Mouse (Mus musculus) midbrain, embryonic 11.5 days (tissue): ENCODE measurements around the gene Cryba1. TPM values are rescaled to one million over a fixed set of nuclear protein-coding genes. Genes with fewer than 3 reads are reported as not detected.

Source experiments
- ATAC-seq: fragments of 200-750 bp; cut with Nextera tagmentation; 2 replicates; pipeline ENCODE4 v1.8.0; 2017; ENCODE audit warnings: moderate TSS enrichment, moderate library complexity; ENCODE audit not compliant: low FRiP score
- DNase-seq: peaks from one replicate; pipeline ENCODE4 v3.0.0; 2015; ENCODE audit warnings: low spot score; ENCODE audit errors: missing footprints
- H3K27ac ChIP-seq: fragments of 300-500 bp; sonication (generic); 2 replicates; pipeline ENCODE4 v1.5.1; 2014; ENCODE audit warnings: low read depth, low read length
- H3K27me3 ChIP-seq: fragments of 300-500 bp; sonication (generic); 2 replicates; pipeline ENCODE4 v1.6.1; 2014; ENCODE audit warnings: mild to moderate bottlenecking, low read length, moderate library complexity, mixed read lengths; ENCODE audit not compliant: control insufficient read depth, insufficient read depth
- H3K36me3 ChIP-seq: fragments of 300-500 bp; sonication (generic); 2 replicates; pipeline ENCODE4 v1.6.1; 2014; ENCODE audit warnings: mild to moderate bottlenecking, low read length, moderate library complexity, mixed read lengths; ENCODE audit not compliant: control insufficient read depth, insufficient read depth
- H3K4me1 ChIP-seq: fragments of 300-500 bp; sonication (generic); 2 replicates; pipeline ENCODE4 v1.6.1; 2014; ENCODE audit warnings: low read length; ENCODE audit not compliant: control insufficient read depth, insufficient read depth
- H3K4me2 ChIP-seq: fragments of 300-500 bp; sonication (generic); 2 replicates; pipeline ENCODE4 v1.6.1; 2014; ENCODE audit warnings: mild to moderate bottlenecking, moderate library complexity
- H3K4me3 ChIP-seq: fragments of 300-500 bp; sonication (generic); 2 replicates; pipeline ENCODE4 v1.5.1; 2014; ENCODE audit warnings: low read depth, low read length
- H3K9ac ChIP-seq: fragments of 300-500 bp; sonication (generic); 2 replicates; pipeline ENCODE4 v1.6.1; 2014; ENCODE audit warnings: low read length
- H3K9me3 ChIP-seq: fragments of 300-500 bp; sonication (generic); 2 replicates; pipeline ENCODE4 v1.6.1; 2016; ENCODE audit warnings: low read length; ENCODE audit not compliant: control insufficient read depth
- WGBS: fragments of 180-500 bp; shearing (Covaris S2); extraction: QIAGEN DNeasy Blood & Tissue Kit; methylation state at CpG from one replicate; pipeline ENCODE4 v1.1.7; 2014; 5-methylcytosine and 5-hydroxymethylcytosine counted together
- polyA plus RNA-seq: library from polyadenylated mRNA; unstranded; fragments of >200 nt; fragmentation: Nextera tagmentation; extraction: Ambion mirVana; gene quantifications from 2 replicates; pipeline ENCODE4 v1.2.1, GENCODE M21; 2014

The Cryba1 gene
- polyA plus RNA-seq, 1 experiment from 2014 or later, result 2.7 TPM

DNA sequence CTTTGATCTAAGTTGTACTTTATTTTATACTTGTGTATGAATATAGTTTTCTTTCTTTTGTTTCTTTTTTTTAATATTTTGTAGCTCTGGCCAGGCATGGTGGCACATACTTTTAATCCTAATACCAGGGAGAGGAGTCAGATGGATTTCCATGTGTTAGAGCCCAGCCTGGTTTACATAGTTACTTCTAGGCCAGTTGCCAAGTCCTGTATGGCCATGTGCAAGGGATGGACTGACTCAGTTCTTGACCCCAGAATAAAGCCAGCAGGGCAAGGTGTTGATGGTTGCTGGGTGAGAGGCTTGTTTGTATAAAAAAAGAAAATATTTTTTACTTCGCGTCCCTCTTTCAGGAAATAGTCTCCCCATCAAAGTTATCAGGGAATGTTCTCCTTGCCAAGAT, 52.3 kb downstream of the Cryba1 start:
- no peaks in the 10 kb centered on the region; the same call in 1 of the 2 replicates for H3K9me3 ChIP-seq
- DNase-seq (no peak), ATAC-seq (no peak)
- H3K4me3 ChIP-seq, result no peak overlapping the region
- H3K27me3 ChIP-seq, result no peaks in the 10 kb centered on the region
- H3K9ac ChIP-seq, result no peak overlapping the region
- 90% methylated on average over 2 of the region's 2 CpGs for WGBS
- no peak overlapping the region for H3K27ac ChIP-seq
- H3K4me2 ChIP-seq, result no peak overlapping the region
- no peaks in the 10 kb centered on the region for H3K36me3 ChIP-seq
- no peaks in the 10 kb centered on the region for H3K4me1 ChIP-seq

Other genes starting within 250 kb of the Cryba1 start
- 9.5 and 13.5 TPM in 2 replicates for gene Ankrd13b, start 235.6 kb downstream of the Cryba1 start, polyA plus RNA-seq
- gene Git1, start 231.7 kb downstream of the Cryba1 start, polyA plus RNA-seq, result 11.3 and 13.8 TPM in 2 replicates
- 1.9 and 2.1 TPM in 2 replicates for gene Abhd15, start 210.2 kb downstream of the Cryba1 start, polyA plus RNA-seq
- 25.5 and 27.3 TPM in 2 replicates for gene Trp53i13, start 209.3 kb downstream of the Cryba1 start, polyA plus RNA-seq
- 0.10 TPM in 1 of 2 replicates, not detected in the other for gene Gm10392, start 206.1 kb downstream of the Cryba1 start, polyA plus RNA-seq
- 21.0 and 23.0 TPM in 2 replicates for gene Taok1, start 117.5 kb downstream of the Cryba1 start, polyA plus RNA-seq
- 4.8 TPM in 2 replicates for gene Nufip2, start 39.1 kb downstream of the Cryba1 start, polyA plus RNA-seq
- 22.6 and 23.8 TPM in 2 replicates for gene Myo18a, start 38.0 kb upstream of the Cryba1 start, polyA plus RNA-seq
- 0.65 and 0.79 TPM in 2 replicates for gene Gm10277, start 62.5 kb upstream of the Cryba1 start, polyA plus RNA-seq
- 12.1 and 12.6 TPM in 2 replicates for gene Pipox, start 168.8 kb upstream of the Cryba1 start, polyA plus RNA-seq
- gene Sez6, start 205.5 kb upstream of the Cryba1 start, polyA plus RNA-seq, result 7.2 and 8.6 TPM in 2 replicates